Mouse (Mus musculus) cerebellum, adult 9-11 months (tissue): Measurements from ENCODE around the gene Pitpnc1.

Experiments used
- DNase-seq: peaks from one replicate; pipeline ENCODE4 v3.0.0; 2022

The Pitpnc1 gene

GRCm38 (mm10) chr11:107401839-107402590, 68.5 kb downstream of the Pitpnc1 start:
- DNase-seq: no peak

- DNase-seq: no peak
Observed at GRCm38 (mm10) chr11:107400826-107401225, 69.7 kb downstream of the Pitpnc1 start.

- DNase-seq: no peak
Observed at GRCm38 (mm10) chr11:107400005-107400404, 70.5 kb downstream of the Pitpnc1 start.

- DNase-seq: no peak
Observed at GRCm38 (mm10) chr11:107397326-107397998, 73.0 kb downstream of the Pitpnc1 start.

GRCm38 (mm10) chr11:107394245-107394644, 76.3 kb downstream of the Pitpnc1 start:
- no peak for DNase-seq

- DNase-seq: no peak
Observed at GRCm38 (mm10) chr11:107393828-107394165, 76.7 kb downstream of the Pitpnc1 start.

- no peak for DNase-seq
Observed at GRCm38 (mm10) chr11:107393154-107393827, 77.2 kb downstream of the Pitpnc1 start.

GRCm38 (mm10) chr11:107390540-107390939, 80.0 kb downstream of the Pitpnc1 start:
- DNase-seq: no peak

GRCm38 (mm10) chr11:107390001-107390400, 80.5 kb downstream of the Pitpnc1 start:
- DNase-seq: no peak

GRCm38 (mm10) chr11:107386481-107386880, 84.0 kb downstream of the Pitpnc1 start:
- DNase-seq: no peak

- DNase-seq: no peak
Observed at GRCm38 (mm10) chr11:107385306-107385705, 85.2 kb downstream of the Pitpnc1 start.

- DNase-seq: no peak
Observed at GRCm38 (mm10) chr11:107383985-107384384, 86.5 kb downstream of the Pitpnc1 start.

- peak; percentile 44 for DNase-seq
Observed at GRCm38 (mm10) chr11:107379965-107380364, 90.5 kb downstream of the Pitpnc1 start.

- DNase-seq: peak; percentile 98
Observed at GRCm38 (mm10) chr11:107379089-107379845, 91.2 kb downstream of the Pitpnc1 start.

GRCm38 (mm10) chr11:107377326-107377725, 93.2 kb downstream of the Pitpnc1 start:
- DNase-seq: no peak

- DNase-seq: no peak
Observed at GRCm38 (mm10) chr11:107376272-107376671, 94.2 kb downstream of the Pitpnc1 start.

- no peak for DNase-seq
Observed at GRCm38 (mm10) chr11:107375816-107376215, 94.7 kb downstream of the Pitpnc1 start.

- DNase-seq: no peak
Observed at GRCm38 (mm10) chr11:107373569-107373968, 96.9 kb downstream of the Pitpnc1 start.

- no peak for DNase-seq
Observed at GRCm38 (mm10) chr11:107373154-107373553, 97.3 kb downstream of the Pitpnc1 start.

GRCm38 (mm10) chr11:107372688-107373087, 97.8 kb downstream of the Pitpnc1 start:
- no peak for DNase-seq

GRCm38 (mm10) chr11:107370476-107370875, 100.0 kb downstream of the Pitpnc1 start:
- DNase-seq: no peak

GRCm38 (mm10) chr11:107369661-107370060, 100.8 kb downstream of the Pitpnc1 start:
- no peak for DNase-seq
